Mouse (Mus musculus): ENCODE measurements at regions not wholly inside any gene's neighbourhood (a gene's known extent, or its start where the extent isn't known, plus 50 kb on each side); places are given as distances from the start of the nearest gene placed in this dataset.
A peak's percentile ranks its signal among the peaks of the same experiment; 100 is the strongest.

- Histone ChIP-seq H3K4me3 (no peak overlapping the region), H3K27ac (replicated peaks) (no peak overlapping the region), H3K9me3 (replicated peaks) (no peaks in the 10 kb centered on the region), H3K36me3 (no peaks in the 10 kb centered on the region), H3K4me1 (no peaks in the 10 kb centered on the region), H3K27me3 (ENCODE audit: low read depth, poor library complexity, severe bottlenecking) (no peaks in the 10 kb centered on the region)
- no peak for DNase-seq (ENCODE audit: low spot score)
- 94% methylated on average over 4 of the region's 4 CpGs for WGBS
These were observed 1729.8 kb downstream of the AI429214 start for GRCm38 (mm10) chr8:38723254-38723653.

DNA sequence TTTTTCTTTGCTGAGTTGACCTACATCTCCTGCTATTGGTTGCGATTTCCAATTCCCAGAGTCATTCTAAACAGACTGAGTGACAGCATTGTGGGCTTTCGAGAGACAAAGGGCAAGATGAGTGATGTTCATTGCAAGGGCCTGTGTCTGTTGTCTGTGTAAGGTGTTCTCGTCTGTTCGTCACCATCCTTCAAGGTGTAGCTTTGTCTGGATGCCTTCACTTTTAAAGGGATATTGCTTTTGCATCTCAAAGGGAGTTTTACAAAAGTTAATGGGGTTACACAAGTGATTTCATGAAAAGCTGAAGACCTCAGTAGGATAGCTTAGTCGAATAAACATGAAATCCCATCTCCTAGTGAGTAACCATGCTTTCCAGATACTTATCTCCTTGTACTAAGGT, 1731.9 kb downstream of the AI429214 start:
- Histone ChIP-seq H3K4me3 (no peak overlapping the region), H3K27ac (replicated peaks) (no peak overlapping the region), H3K9me3 (replicated peaks) (no peaks in the 10 kb centered on the region), H3K4me1 (no peaks in the 10 kb centered on the region), H3K36me3 (no peaks in the 10 kb centered on the region), H3K27me3 (ENCODE audit: low read depth, poor library complexity, severe bottlenecking) (no peaks in the 10 kb centered on the region)
- 90% methylated on average over 5 of the region's 5 CpGs for whole genome bisulfite sequencing
- DNase-seq (ENCODE audit: low spot score) = no peak

DNA sequence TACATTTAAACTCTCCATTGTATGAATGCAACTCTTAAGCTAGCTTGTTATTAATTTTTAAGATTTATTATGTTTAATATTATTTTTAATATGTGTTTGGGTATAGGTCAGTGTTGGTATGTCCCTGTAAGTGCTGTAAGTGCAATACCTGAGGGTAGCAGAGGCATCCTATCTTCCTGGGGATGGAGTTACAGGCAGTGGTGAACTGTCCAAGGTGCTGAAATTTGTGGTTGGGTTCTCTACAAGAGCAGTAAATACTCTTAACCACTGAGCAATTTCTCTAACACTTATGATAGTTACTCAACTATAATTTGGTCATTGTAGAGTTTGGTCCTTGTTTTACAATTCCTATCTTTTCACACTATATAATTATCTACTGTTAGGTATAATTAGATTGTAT, 1753.7 kb downstream of the AI429214 start:
- H3K9me3 ChIP-seq (replicated peaks) = no peaks in the 10 kb centered on the region
- H3K27me3 ChIP-seq (ENCODE audit: low read depth, poor library complexity, severe bottlenecking) = no peaks in the 10 kb centered on the region
- no peaks in the 10 kb centered on the region for H3K36me3 ChIP-seq
- DNase-seq (ENCODE audit: low spot score) = no peak
- no peaks in the 10 kb centered on the region for H3K4me1 ChIP-seq
- no peak overlapping the region for H3K4me3 ChIP-seq
- H3K27ac ChIP-seq (replicated peaks) = no peak overlapping the region

- 80% methylated on average over 5 of the region's 5 CpGs for WGBS
- no peak overlapping the region for H3K27ac ChIP-seq (replicated peaks)
- H3K36me3 ChIP-seq = no peaks in the 10 kb centered on the region
- H3K4me1 ChIP-seq = no peaks in the 10 kb centered on the region
- no peak for DNase-seq (ENCODE audit: low spot score)
- H3K4me3 ChIP-seq = no peak overlapping the region
- no peaks in the 10 kb centered on the region for H3K9me3 ChIP-seq (replicated peaks)
- no peaks in the 10 kb centered on the region for H3K27me3 ChIP-seq (ENCODE audit: low read depth, poor library complexity, severe bottlenecking)
These were observed 1773.3 kb downstream of the AI429214 start for GRCm38 (mm10) chr8:38766626-38767226.

GRCm38 (mm10) chr8:38812482-38812881, 1819.1 kb downstream of the AI429214 start:
- Histone ChIP-seq H3K27me3 (ENCODE audit: low read depth, poor library complexity, severe bottlenecking) (no peaks in the 10 kb centered on the region), H3K27ac (replicated peaks) (no peak overlapping the region), H3K9me3 (replicated peaks) (no peaks in the 10 kb centered on the region), H3K4me1 (no peaks in the 10 kb centered on the region), H3K4me3 (no peak overlapping the region), H3K36me3 (no peaks in the 10 kb centered on the region)
- no peak for DNase-seq (ENCODE audit: low spot score)

DNA sequence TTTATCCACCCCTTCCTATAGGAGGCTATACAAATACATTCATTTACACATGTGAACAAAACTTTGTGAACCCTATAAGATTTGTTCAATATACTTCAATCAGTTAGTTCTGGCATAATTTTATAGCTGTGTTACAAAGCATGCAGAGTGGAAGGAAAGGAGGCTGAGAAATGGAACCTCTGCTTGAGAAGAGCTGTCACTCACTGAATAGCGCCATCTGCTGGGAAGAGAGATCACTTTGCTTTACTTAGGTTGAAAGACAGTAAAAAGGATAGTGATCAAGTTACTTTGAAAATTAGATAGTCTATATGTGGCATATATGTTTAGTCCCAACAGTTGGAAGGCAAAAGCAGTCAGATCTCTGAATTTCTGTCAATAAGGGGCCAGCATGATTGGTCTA, 1824.8 kb downstream of the AI429214 start:
- no peak overlapping the region for H3K4me3 ChIP-seq
- no peaks in the 10 kb centered on the region for H3K4me1 ChIP-seq
- peak; percentile 14 for DNase-seq (ENCODE audit: low spot score)
- no peaks in the 10 kb centered on the region for H3K9me3 ChIP-seq (replicated peaks)
- no peaks in the 10 kb centered on the region for H3K36me3 ChIP-seq
- H3K27me3 ChIP-seq (ENCODE audit: low read depth, poor library complexity, severe bottlenecking) = no peaks in the 10 kb centered on the region
- 31% methylated on average over 1 of the region's 1 CpGs for WGBS
- H3K27ac ChIP-seq (replicated peaks) = no peak overlapping the region

- DNase-seq (ENCODE audit: low spot score) = no peak
- Histone ChIP-seq H3K27me3 (ENCODE audit: low read depth, poor library complexity, severe bottlenecking) (no peaks in the 10 kb centered on the region), H3K36me3 (no peaks in the 10 kb centered on the region), H3K27ac (replicated peaks) (no peak overlapping the region), H3K9me3 (replicated peaks) (no peaks in the 10 kb centered on the region), H3K4me1 (no peaks in the 10 kb centered on the region), H3K4me3 (no peak overlapping the region)
- WGBS = 81% methylated on average over 2 of the region's 2 CpGs
These were observed 1813.4 kb upstream of the Adam24 start for GRCm38 (mm10) chr8:38861436-38861835.

GRCm38 (mm10) chr8:38867370-38867769, 1807.5 kb upstream of the Adam24 start:
- Histone ChIP-seq H3K27ac (replicated peaks) (no peak overlapping the region), H3K9me3 (replicated peaks) (no peaks in the 10 kb centered on the region), H3K4me3 (no peak overlapping the region), H3K36me3 (no peaks in the 10 kb centered on the region), H3K27me3 (ENCODE audit: low read depth, poor library complexity, severe bottlenecking) (no peaks in the 10 kb centered on the region), H3K4me1 (no peaks in the 10 kb centered on the region)
- 63% methylated on average over 6 of the region's 6 CpGs for WGBS
- DNase-seq (ENCODE audit: low spot score) = no peak

Measured in midbrain, embryonic 10.5 days (tissue).